Mouse (Mus musculus) hindbrain, embryonic 16.5 days (tissue): ENCODE data around the gene Gm13762. TPM values are rescaled to one million over a fixed set of nuclear protein-coding genes. Genes with fewer than 3 reads are reported as not detected.
"Not testable (repeated sequence)": the region's sequence is repeated elsewhere in the genome, so short reads cannot be mapped to it uniquely, and the experiment has no call there.

ENCODE experiments used
- ATAC-seq: fragments of 200-750 bp; cut with Nextera tagmentation; 2 replicates; pipeline ENCODE4 v1.8.0; 2017; ENCODE audit warnings: moderate TSS enrichment, moderate library complexity
- H3K27ac ChIP-seq: fragments of 300-500 bp; sonication (generic); 2 replicates; pipeline ENCODE4 v1.5.1; 2014; ENCODE audit warnings: low read depth, mild to moderate bottlenecking, control low read depth, low read length, moderate library complexity
- H3K27me3 ChIP-seq: fragments of 300-500 bp; sonication (generic); replicated peaks from 2 replicates; pipeline ENCODE4 v1.6.1; 2014; ENCODE audit warnings: low read length; ENCODE audit not compliant: control insufficient read depth, insufficient read depth
- H3K36me3 ChIP-seq: fragments of 300-500 bp; sonication (generic); 2 replicates; pipeline ENCODE4 v1.6.1; 2014; ENCODE audit warnings: mild to moderate bottlenecking, low read length, moderate library complexity, mixed read lengths; ENCODE audit not compliant: control insufficient read depth, insufficient read depth
- H3K4me1 ChIP-seq: fragments of 300-500 bp; sonication (generic); 2 replicates; pipeline ENCODE4 v1.6.1; 2014; ENCODE audit warnings: low read depth, low read length; ENCODE audit not compliant: control insufficient read depth, insufficient read depth
- H3K4me2 ChIP-seq: fragments of 300-500 bp; sonication (generic); 2 replicates; pipeline ENCODE4 v1.6.1; 2014; ENCODE audit warnings: mild to moderate bottlenecking, low read length, control low read depth, moderate library complexity
- H3K4me3 ChIP-seq: fragments of 300-500 bp; sonication (generic); 2 replicates; pipeline ENCODE4 v1.5.1; 2014; ENCODE audit warnings: mild to moderate bottlenecking, low read length, control low read depth, moderate library complexity
- H3K9ac ChIP-seq: fragments of 300-500 bp; sonication (generic); 2 replicates; pipeline ENCODE4 v1.6.1; 2014; ENCODE audit warnings: low read depth, mild to moderate bottlenecking, control low read depth, low read length, moderate library complexity
- H3K9me3 ChIP-seq: fragments of 300-500 bp; sonication (generic); 2 replicates; pipeline ENCODE4 v1.6.1; 2014; ENCODE audit warnings: mild to moderate bottlenecking, low read length, moderate library complexity; ENCODE audit not compliant: control insufficient read depth
- WGBS: fragments of 180-500 bp; shearing (Covaris S2); extraction: QIAGEN DNeasy Blood & Tissue Kit; methylation state at CpG from one replicate; pipeline ENCODE4 v1.1.7; 2014; 5-methylcytosine and 5-hydroxymethylcytosine counted together
- polyA plus RNA-seq: library from polyadenylated mRNA; unstranded; fragments of >200 nt; fragmentation: Nextera tagmentation; extraction: Ambion mirVana; gene quantifications from 2 replicates; pipeline ENCODE4 v1.2.1, GENCODE M21; 2015

Gm13762 gene
- polyA plus RNA-seq, result not detected in 2 replicates

DNA sequence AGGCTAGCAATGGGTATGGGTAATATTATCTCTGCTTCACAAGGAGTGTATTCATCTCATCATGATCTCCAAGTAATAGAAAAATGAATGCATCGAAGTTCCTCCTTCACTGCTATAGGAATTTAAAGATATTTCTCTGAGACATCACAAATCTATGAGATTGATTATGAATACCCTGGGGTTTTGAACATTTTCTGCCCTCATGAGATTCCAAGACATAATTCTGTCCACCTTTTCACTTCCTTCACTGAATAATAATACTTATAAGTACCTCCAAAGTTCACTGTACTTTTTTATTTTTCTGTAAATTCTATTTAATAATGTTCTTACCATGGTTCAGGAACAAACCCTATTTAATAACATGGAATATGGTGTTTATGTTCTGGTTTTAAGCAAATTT lies at the start of gene Gm13762:
TSS of gene Gm13762 (minus strand) at position 101 of the 400 bp plus-strand sequence.
- H3K27me3 ChIP-seq, result no peaks in the 10 kb centered on the region
- no peak for ATAC-seq
- no peaks in the 10 kb centered on the region for H3K4me1 ChIP-seq
- no peak within 1 kb of the TSS for H3K27ac ChIP-seq
- no peaks in the 10 kb centered on the region for H3K9me3 ChIP-seq
- no peak within 1 kb of the TSS for H3K9ac ChIP-seq
- no peak within 1 kb of the TSS for H3K4me3 ChIP-seq
- H3K4me2 ChIP-seq, result no peak within 1 kb of the TSS
- H3K36me3 ChIP-seq, result no peaks in the 10 kb centered on the region
- WGBS, result 91% methylated on average over 1 of the region's 1 CpGs

DNA sequence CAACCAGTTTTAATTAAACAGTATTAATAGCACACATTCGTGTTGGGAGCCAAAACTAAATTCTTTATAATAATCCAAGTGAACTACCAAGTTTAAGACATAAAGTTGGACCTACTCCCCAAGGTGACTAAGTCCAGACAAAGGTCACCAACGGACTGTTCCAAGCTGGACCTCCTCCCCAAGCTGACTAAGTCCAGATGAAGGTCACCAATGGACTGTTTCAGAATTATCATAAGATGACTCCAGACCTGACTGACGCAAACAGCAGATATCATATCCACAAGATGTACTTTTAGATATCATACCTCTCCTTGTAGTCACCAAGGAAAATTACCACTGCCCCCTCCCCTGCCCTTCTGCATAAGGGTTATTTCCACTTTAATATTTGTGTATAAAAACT lies 41.4 kb upstream of the Gm13762 start:
- not testable (repeated sequence) for H3K4me3 ChIP-seq, ATAC-seq, H3K9me3 ChIP-seq, H3K4me2 ChIP-seq, H3K4me1 ChIP-seq, H3K27me3 ChIP-seq, H3K27ac ChIP-seq, H3K36me3 ChIP-seq, H3K9ac ChIP-seq
- WGBS, result 76% methylated on average over 3 of the region's 3 CpGs

DNA sequence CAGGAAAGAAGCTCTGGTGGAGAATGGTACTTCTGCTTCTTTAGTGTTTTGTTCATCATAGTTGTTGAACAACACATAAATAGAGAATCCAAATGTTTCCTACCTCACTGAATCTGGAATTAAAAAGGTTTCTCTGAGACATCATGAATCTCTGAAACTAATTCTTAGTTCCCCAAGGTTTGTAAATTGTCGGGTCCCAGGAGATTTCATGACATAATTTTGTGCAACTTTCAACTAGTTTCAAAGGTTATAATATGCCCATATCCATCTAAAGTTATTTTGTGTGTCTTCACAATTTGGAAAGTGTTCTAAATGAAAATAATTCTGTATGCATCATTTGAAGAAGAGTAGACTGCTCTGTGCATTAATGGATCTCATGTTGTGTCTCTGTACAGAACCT lies 38.2 kb upstream of the Gm13762 start, which contains the start of gene Olfr1216:
TSS of gene Olfr1216 (minus strand) at position 101 of the 400 bp plus-strand sequence.
- Histone ChIP-seq H3K4me2 (no peak within 1 kb of the TSS), H3K27ac (no peak within 1 kb of the TSS), H3K4me1 (no peaks in the 10 kb centered on the region), H3K9ac (no peak within 1 kb of the TSS), H3K27me3 (no peaks in the 10 kb centered on the region), H3K36me3 (no peaks in the 10 kb centered on the region), H3K9me3 (no peaks in the 10 kb centered on the region), H3K4me3 (no peak within 1 kb of the TSS)
- ATAC-seq, result no peak
- WGBS, result 88% methylated on average over 1 of the region's 1 CpGs

DNA sequence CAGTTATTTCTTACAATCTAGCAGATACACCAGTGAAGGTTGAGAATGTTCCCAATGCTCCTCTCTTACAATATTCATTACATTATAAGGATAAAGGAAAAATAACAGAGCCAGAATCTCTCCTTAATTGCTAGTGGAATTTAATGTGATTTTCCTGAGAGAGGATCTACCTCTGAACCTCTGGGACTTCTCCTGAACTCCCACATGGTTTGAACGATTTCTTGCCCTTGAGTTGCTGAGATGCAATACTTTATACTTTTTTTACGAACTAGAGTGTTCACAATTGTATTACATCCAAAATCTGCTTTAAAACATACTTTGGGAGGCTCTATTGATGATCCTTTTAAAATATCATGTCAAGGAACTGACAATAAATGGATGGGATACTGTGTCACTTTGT lies 26.8 kb upstream of the Gm13762 start, which contains the start of gene Olfr1215:
TSS of gene Olfr1215 (minus strand) at position 101 of the 400 bp plus-strand sequence.
- H3K9ac ChIP-seq, result no peak within 1 kb of the TSS
- H3K27me3 ChIP-seq, result no peaks in the 10 kb centered on the region
- no peaks in the 10 kb centered on the region for H3K36me3 ChIP-seq
- no peak within 1 kb of the TSS for H3K4me2 ChIP-seq
- no peak within 1 kb of the TSS for H3K27ac ChIP-seq
- 67% methylated on average over 2 of the region's 2 CpGs for WGBS
- no peaks in the 10 kb centered on the region for H3K9me3 ChIP-seq
- ATAC-seq, result no peak
- no peak within 1 kb of the TSS for H3K4me3 ChIP-seq
- H3K4me1 ChIP-seq, result no peaks in the 10 kb centered on the region

DNA sequence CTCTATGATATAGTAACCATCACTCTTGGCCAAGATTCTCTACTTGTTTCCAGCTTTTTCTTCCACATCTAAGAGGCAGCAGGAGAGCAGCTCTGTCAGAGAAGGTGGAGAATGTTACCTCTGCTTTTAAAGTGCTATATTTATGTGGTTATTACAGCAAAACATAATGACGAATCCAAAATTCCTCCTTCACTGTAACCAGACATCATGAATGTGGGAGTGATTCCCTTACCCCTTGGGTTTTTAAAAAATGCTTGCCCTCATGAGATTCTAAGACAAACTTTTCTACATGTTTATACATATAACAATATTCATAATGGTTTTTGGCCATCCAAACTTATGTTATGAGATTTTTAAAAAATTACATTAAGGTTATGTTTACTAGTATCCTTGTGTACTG lies 12.5 kb upstream of the Gm13762 start, which contains the start of gene Olfr1214:
TSS of gene Olfr1214 (minus strand) at position 101 of the 400 bp plus-strand sequence.
- Histone ChIP-seq H3K9ac (no peak within 1 kb of the TSS), H3K27me3 (no peaks in the 10 kb centered on the region), H3K27ac (no peak within 1 kb of the TSS), H3K36me3 (no peaks in the 10 kb centered on the region), H3K4me3 (no peak within 1 kb of the TSS), H3K4me2 (no peak within 1 kb of the TSS), H3K9me3 (no peaks in the 10 kb centered on the region), H3K4me1 (no peaks in the 10 kb centered on the region)
- 89% methylated on average over 1 of the region's 1 CpGs for WGBS
- no peak for ATAC-seq

DNA sequence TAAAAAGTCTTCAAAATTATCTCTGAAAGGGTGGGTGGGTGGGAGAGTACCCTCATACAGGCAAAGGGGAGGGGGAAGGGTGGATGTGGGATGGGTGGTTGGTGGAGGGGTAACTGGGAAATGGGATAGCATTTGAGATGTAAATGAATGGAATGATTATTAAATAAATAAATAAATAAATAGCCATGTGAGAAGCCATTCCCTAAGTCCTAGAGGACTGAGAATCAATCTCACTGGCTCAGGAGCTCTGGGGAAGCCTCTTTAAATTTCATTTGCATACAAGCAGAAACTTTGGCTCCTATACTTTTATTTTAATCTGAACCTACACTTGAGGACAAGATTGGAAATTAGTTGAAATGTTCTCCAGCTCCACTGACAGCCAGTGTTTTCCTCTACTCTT lies 26.4 kb downstream of the Gm13762 start, which contains the start of gene Olfr1212:
TSS of gene Olfr1212 (plus strand) at position 301 of the 400 bp plus-strand sequence.
- Histone ChIP-seq H3K9me3 (no peaks in the 10 kb centered on the region), H3K36me3 (no peaks in the 10 kb centered on the region), H3K27ac (no peak within 1 kb of the TSS), H3K4me1 (no peaks in the 10 kb centered on the region), H3K9ac (no peak within 1 kb of the TSS), H3K27me3 (no peaks in the 10 kb centered on the region), H3K4me3 (no peak within 1 kb of the TSS), H3K4me2 (no peak within 1 kb of the TSS)
- no peak for ATAC-seq

DNA sequence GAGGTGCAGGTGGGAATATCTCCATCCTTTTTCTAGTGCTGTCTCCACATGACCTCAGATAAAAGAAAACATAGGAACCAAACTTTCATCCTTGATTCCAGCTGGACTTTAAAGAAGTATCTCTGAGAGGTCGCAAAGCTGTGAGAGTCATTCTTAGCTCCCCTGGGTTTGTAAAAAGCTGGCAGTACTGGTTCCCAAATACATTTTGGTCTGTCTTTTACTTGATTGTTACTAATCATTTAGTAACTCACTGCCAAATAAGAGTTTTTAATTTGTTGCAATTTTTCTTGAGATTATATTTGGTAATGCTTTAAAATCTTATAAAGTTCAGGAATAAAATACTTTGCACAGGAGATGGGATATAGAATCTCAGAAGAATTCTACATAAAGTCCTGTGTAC lies 42.1 kb downstream of the Gm13762 start, which contains the start of gene Olfr1211:
TSS of gene Olfr1211 (minus strand) at position 101 of the 400 bp plus-strand sequence.
- Histone ChIP-seq H3K36me3 (no peaks in the 10 kb centered on the region), H3K27me3 (no peaks in the 10 kb centered on the region), H3K4me3 (no peak within 1 kb of the TSS), H3K27ac (no peak within 1 kb of the TSS), H3K9me3 (no peaks in the 10 kb centered on the region), H3K4me1 (no peaks in the 10 kb centered on the region), H3K4me2 (no peak within 1 kb of the TSS), H3K9ac (no peak within 1 kb of the TSS)
- WGBS, result 97% methylated on average over 1 of the region's 1 CpGs
- no peak for ATAC-seq

Other genes starting within 250 kb of the Gm13762 start
- not detected in 2 replicates for gene Olfr1197, start 247.9 kb downstream of the Gm13762 start, polyA plus RNA-seq
- not detected in 2 replicates for gene Olfr1198, start 228.9 kb downstream of the Gm13762 start, polyA plus RNA-seq
- gene Olfr1199, start 219.8 kb downstream of the Gm13762 start, polyA plus RNA-seq, result not detected in 2 replicates
- gene Olfr1200, start 209.8 kb downstream of the Gm13762 start, polyA plus RNA-seq, result not detected in 2 replicates
- not detected in 2 replicates for gene Olfr1201, start 187.2 kb downstream of the Gm13762 start, polyA plus RNA-seq
- not detected in 2 replicates for gene Olfr1202, start 165.8 kb downstream of the Gm13762 start, polyA plus RNA-seq
- not detected in 2 replicates for gene Olfr1205, start 150.5 kb downstream of the Gm13762 start, polyA plus RNA-seq
- gene Olfr1204, start 131.0 kb downstream of the Gm13762 start, polyA plus RNA-seq, result not detected in 2 replicates
- not detected in 2 replicates for gene Olfr1206, start 117.0 kb downstream of the Gm13762 start, polyA plus RNA-seq
- not detected in 2 replicates for gene Olfr1208, start 78.0 kb downstream of the Gm13762 start, polyA plus RNA-seq
- not detected in 2 replicates for gene Olfr1209, start 65.1 kb downstream of the Gm13762 start, polyA plus RNA-seq
- gene Olfr1211, start 42.2 kb downstream of the Gm13762 start, polyA plus RNA-seq, result not detected in 2 replicates
- gene Olfr1212, start 26.3 kb downstream of the Gm13762 start, polyA plus RNA-seq, result not detected in 2 replicates
- not detected in 2 replicates for gene Olfr1214, start 12.4 kb upstream of the Gm13762 start, polyA plus RNA-seq
- not detected in 2 replicates for gene Olfr1215, start 26.7 kb upstream of the Gm13762 start, polyA plus RNA-seq
- gene Olfr1216, start 38.1 kb upstream of the Gm13762 start, polyA plus RNA-seq, result not detected in 2 replicates
- gene Olfr1217, start 51.8 kb upstream of the Gm13762 start, polyA plus RNA-seq, result not detected in 2 replicates
- gene Olfr1218, start 80.9 kb upstream of the Gm13762 start, polyA plus RNA-seq, result not detected in 2 replicates
- not detected in 2 replicates for gene Olfr1219, start 103.2 kb upstream of the Gm13762 start, polyA plus RNA-seq
- gene Olfr1220, start 126.6 kb upstream of the Gm13762 start, polyA plus RNA-seq, result not detected in 2 replicates
- gene Olfr1221, start 137.0 kb upstream of the Gm13762 start, polyA plus RNA-seq, result not detected in 2 replicates
- gene Olfr1222, start 152.8 kb upstream of the Gm13762 start, polyA plus RNA-seq, result not detected in 2 replicates
- gene Olfr1223, start 171.3 kb upstream of the Gm13762 start, polyA plus RNA-seq, result not detected in 2 replicates
- gene Olfr1224-ps1, start 183.8 kb upstream of the Gm13762 start, polyA plus RNA-seq, result not detected in 2 replicates
- gene Olfr1225, start 194.4 kb upstream of the Gm13762 start, polyA plus RNA-seq, result not detected in 2 replicates
- gene Olfr1226, start 219.8 kb upstream of the Gm13762 start, polyA plus RNA-seq, result not detected in 2 replicates